Mouse (Mus musculus): ENCODE results near the gene Rab6b. TPM values are rescaled to one million over a fixed set of nuclear protein-coding genes. Genes with fewer than 3 reads are reported as not detected.
"Not testable (repeated sequence)": the region's sequence is repeated elsewhere in the genome, so short reads cannot be mapped to it uniquely, and the experiment has no call there.

Gene Rab6b
- total and polyA plus RNA-seq, 3 experiments = not detected

DNA sequence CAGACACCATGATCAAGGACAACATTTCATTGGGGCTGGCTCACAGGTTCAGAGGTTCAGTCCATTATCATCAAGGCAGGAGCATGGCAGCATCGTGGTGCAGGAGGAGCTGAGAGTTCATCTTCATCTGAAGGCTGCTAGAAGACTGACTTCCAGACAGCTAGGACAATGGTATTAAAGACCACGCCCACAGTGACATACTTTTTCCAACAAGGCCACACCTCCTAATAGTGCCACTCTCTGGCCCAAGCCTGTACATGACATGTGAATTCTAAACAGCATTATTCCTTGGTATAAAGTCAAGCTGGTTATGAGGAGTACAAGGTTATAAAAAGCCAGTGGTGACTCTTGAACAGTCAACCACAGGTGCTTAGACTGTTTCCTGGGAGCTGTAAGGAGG, 43.0 kb downstream of the Rab6b start:
- Histone ChIP-seq H3K79me2 (ENCODE audit: control insufficient read depth, insufficient read depth, low read length, poor library complexity) (no peaks in the 10 kb centered on the region), H3K9ac (ENCODE audit: control insufficient read depth, low read depth, low read length, poor library complexity, severe bottlenecking) (no peak overlapping the region), H3K9me3 (replicated peaks; ENCODE audit: insufficient read depth, low read length) (no peaks in the 10 kb centered on the region), H3K27ac (ENCODE audit: control insufficient read depth, low read depth, low read length) (no peak overlapping the region), H3K4me1 (ENCODE audit: control insufficient read depth in 1 of 2, insufficient read depth in 2 of 2, low read length in 2 of 2) (peaks cover 0 to 4% of the 10 kb centered on the region in 2 experiments; a peak in 2 of 4 replicates), H3K36me3 (ENCODE audit: control insufficient read depth in 1 of 2, insufficient read depth in 2 of 2, low read length in 2 of 2) (no peaks in the 10 kb centered on the region), H3K4me3 (ENCODE audit: control insufficient read depth in 1 of 2, insufficient read depth in 1 of 2, low read depth in 2 of 2, low read length in 2 of 2) (no peak overlapping the region), H3K27me3 (ENCODE audit: control insufficient read depth in 1 of 2, insufficient read depth in 2 of 2, low read length in 2 of 2) (no peaks in the 10 kb centered on the region)
- no peak for DNase-seq (ENCODE audit: low read depth, low spot score)
- TF ChIP-seq ZNF384 (IDR thresholded peaks at IDR 0.05; ENCODE audit: low read depth, low read length) (no peak), JUND (IDR thresholded peaks at IDR 0.05; ENCODE audit: low read depth, low read length) (no peak), ZMIZ1 (IDR thresholded peaks at IDR 0.05; ENCODE audit: low read depth, low read length) (no peak), GABPA (IDR thresholded peaks at IDR 0.05; ENCODE audit: low read depth, low read length) (no peak), TCF12 (IDR thresholded peaks at IDR 0.05; ENCODE audit: low read depth, low read length) (no peak)

DNA sequence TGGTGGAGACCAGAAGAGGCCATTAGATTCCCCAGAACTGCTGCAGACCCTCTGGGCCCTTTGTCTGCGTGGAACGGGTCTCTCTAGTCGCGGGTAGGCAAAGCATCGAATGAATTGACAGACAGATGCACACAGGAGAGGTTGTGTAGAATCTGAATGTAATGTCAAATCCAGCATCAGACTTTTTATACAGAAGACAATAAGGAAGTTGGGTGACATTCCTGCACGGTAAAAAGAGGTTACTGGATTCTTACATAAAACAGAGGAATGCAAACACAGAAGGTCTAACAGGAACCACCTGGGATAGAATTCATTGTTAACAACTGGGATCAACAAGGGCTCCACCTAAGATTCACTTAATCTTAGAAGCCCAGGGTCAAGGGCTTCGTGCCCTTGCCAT, 43.6 kb downstream of the Rab6b start:
- H3K27ac ChIP-seq (ENCODE audit: control insufficient read depth, low read depth, low read length); H3K9me3 ChIP-seq (replicated peaks; ENCODE audit: insufficient read depth, low read length); DNase-seq (ENCODE audit: low read depth, low spot score); H3K4me3 ChIP-seq (ENCODE audit: control insufficient read depth in 1 of 2, insufficient read depth in 1 of 2, low read depth in 2 of 2, low read length in 2 of 2); H3K27me3 ChIP-seq (ENCODE audit: control insufficient read depth in 1 of 2, insufficient read depth in 2 of 2, low read length in 2 of 2); H3K36me3 ChIP-seq (ENCODE audit: control insufficient read depth in 1 of 2, insufficient read depth in 2 of 2, low read length in 2 of 2); H3K9ac ChIP-seq (ENCODE audit: control insufficient read depth, low read depth, low read length, poor library complexity, severe bottlenecking); H3K4me1 ChIP-seq (ENCODE audit: control insufficient read depth in 1 of 2, insufficient read depth in 2 of 2, low read length in 2 of 2); H3K79me2 ChIP-seq (ENCODE audit: control insufficient read depth, insufficient read depth, low read length, poor library complexity): not testable (repeated sequence)

DNA sequence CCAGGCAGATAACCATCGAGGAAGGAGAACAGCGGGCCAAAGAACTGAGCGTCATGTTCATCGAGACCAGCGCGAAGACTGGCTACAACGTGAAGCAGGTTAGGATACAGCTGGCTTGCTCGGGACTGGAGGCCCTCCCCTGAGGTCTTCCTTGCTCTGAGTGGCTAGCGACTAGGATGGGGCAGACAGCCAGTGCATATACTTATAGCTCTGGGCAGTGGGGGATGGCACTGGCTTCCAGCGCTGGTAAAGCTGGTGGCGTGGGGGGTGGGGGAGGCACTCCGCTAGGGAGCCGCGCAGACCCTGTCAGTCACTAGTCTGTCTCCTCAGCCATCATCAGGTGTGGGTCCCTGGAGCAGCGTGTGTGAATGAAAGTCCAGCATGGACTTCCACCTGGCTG, 52.2 kb downstream of the Rab6b start:
- TF ChIP-seq ZC3H11A (IDR thresholded peaks at IDR 0.05; ENCODE audit: low read depth, low read length) (no peak), TBP (IDR thresholded peaks at IDR 0.05; ENCODE audit: low read depth, low read length) (no peak), UBTF (IDR thresholded peaks at IDR 0.05; ENCODE audit: borderline replicate concordance, insufficient read depth, low read depth, low read length) (no peak), POLR2AphosphoS2 (IDR thresholded peaks at IDR 0.05; ENCODE audit: low read length) (no peak), GATA1 (IDR thresholded peaks at IDR 0.05; ENCODE audit: low read depth, low read length) (no peak), SMC3 (IDR thresholded peaks at IDR 0.05; ENCODE audit: low read depth, low read length) (no peak), MAFK (IDR thresholded peaks at IDR 0.05; ENCODE audit: borderline replicate concordance, low read depth, low read length) (no peak)
- H3K9me3 ChIP-seq (replicated peaks; ENCODE audit: insufficient read depth, low read length) = no peaks in the 10 kb centered on the region
- H3K27ac ChIP-seq (ENCODE audit: control insufficient read depth, low read depth, low read length) = no peak overlapping the region
- DNase-seq (ENCODE audit: low read depth, low spot score) = no peak
- no peak overlapping the region for H3K9ac ChIP-seq (ENCODE audit: control insufficient read depth, low read depth, low read length, poor library complexity, severe bottlenecking)
- H3K4me1 ChIP-seq (ENCODE audit: control insufficient read depth in 1 of 2, insufficient read depth in 2 of 2, low read length in 2 of 2) = no peaks in the 10 kb centered on the region
- no peaks in the 10 kb centered on the region for H3K27me3 ChIP-seq (ENCODE audit: control insufficient read depth in 1 of 2, insufficient read depth in 2 of 2, low read length in 2 of 2)
- H3K36me3 ChIP-seq (ENCODE audit: control insufficient read depth in 1 of 2, insufficient read depth in 2 of 2, low read length in 2 of 2) = no peaks in the 10 kb centered on the region
- no peak overlapping the region for H3K4me3 ChIP-seq (ENCODE audit: control insufficient read depth in 1 of 2, insufficient read depth in 1 of 2, low read depth in 2 of 2, low read length in 2 of 2)
- no peaks in the 10 kb centered on the region for H3K79me2 ChIP-seq (ENCODE audit: control insufficient read depth, insufficient read depth, low read length, poor library complexity)
